Mouse (Mus musculus) left cerebral cortex, postnatal 14 days (tissue): Measurements from ENCODE around the gene Kdm1a. TPM values are rescaled to one million over a fixed set of nuclear protein-coding genes. Genes with fewer than 3 reads are reported as not detected.

Experiments
- DNase-seq, 2 experiments: peaks; one replicate each; pipeline ENCODE4 v3.0.0; 2021 to 2022; ENCODE audit warnings: low spot score in 2 of 2, mixed read lengths in 1 of 2
- intact Hi-C: fragments of 180-260 bp; cut with DNase I; formaldehyde crosslinking; loops from one replicate; pipeline ENCODE4 v1.15.1; 2025
- total RNA-seq, 2 experiments: library from RNA; stranded (reverse); gene quantifications; 2 replicates each; pipeline ENCODE4 v1.2.3; 2021

Gene Kdm1a
- total RNA-seq, 2 experiments from 2014 or later, result 104 to 105 TPM

DNA sequence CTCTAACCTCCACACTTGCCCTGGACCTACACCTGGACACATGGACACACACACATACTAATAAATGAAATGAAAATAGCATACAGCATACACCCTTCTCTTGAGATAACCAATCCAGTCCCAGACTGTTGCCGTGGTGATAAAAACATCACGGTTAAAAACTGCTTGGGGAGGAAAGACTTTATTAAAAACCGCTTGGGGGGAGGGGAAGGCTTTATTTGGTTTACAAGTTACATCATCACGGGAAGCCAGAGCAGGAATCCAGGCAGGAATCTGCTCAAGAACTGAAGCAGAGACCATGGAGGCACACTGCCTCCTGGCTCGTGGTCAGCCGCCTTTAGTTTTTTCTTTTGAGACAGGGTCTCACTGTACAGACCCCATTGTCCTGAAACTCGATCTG is 11.1 kb upstream of the Kdm1a start:
- intact Hi-C loops, result no loop called here
- DNase-seq, result peak; percentile 29 to 54

DNA sequence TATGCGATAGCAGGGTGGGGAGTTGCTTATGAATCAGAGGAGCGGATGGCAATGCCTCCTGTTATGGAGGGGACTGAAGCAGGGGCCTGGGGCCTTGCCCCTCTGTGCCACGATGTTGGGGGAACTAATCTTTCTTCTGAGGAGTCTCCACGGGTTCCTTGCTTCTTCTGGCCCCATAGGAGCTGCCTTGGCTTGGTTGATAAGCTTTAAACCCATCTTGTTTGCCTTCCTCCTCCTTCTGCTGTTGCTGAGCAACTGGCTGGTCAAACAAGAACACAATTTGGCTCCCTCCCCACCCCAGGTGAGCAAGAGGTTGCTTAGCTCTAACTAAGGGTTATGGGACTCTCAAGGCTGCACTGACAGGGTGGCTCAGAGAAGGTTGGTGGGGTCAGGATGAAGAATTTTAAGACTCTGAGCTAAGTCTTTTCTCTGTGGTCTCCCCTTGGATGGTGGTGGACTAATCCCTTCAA is 7.9 kb upstream of the Kdm1a start, which contains the start of gene Tex46:
Tex46 (plus strand) TSS at position 51 of the 470 bp plus-strand sequence.
- no peak for DNase-seq
- intact Hi-C loops, result no loop called here

DNA sequence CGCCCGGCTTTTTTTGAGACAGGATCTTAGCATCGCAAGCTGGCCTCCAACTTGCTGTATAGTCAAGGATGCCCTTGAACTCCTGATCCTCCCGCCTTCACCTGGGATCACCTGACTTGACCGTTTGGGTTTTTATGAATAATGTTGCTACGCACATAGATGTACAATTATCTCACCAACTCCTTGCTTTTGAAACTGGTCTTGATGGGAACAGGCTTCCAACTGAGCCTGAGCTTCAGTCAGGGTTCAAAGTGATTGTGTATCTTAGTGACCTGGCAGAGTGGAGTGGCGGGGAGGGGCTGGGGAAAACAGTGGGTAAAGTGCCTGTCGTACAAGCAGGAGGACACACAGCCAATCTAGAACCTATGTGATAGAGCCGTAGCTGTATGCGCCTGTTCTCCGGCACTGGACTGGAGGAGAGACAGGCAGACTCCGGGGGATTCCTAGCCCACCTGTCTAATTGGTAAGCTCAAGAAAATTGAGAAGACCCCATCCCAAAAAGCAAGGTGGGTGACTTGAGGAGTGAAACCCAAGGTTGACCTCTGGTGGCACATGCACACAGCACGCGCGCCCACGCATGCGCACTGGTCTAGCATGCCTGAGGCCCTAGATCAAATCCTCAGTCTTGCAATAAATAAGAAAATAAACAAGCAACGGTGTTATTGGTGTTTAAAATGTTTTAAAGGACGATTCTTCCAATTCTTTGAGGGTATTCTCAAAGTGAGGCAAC is 3.4 kb upstream of the Kdm1a start:
- intact Hi-C loops, result no loop called here
- no peak for DNase-seq

DNA sequence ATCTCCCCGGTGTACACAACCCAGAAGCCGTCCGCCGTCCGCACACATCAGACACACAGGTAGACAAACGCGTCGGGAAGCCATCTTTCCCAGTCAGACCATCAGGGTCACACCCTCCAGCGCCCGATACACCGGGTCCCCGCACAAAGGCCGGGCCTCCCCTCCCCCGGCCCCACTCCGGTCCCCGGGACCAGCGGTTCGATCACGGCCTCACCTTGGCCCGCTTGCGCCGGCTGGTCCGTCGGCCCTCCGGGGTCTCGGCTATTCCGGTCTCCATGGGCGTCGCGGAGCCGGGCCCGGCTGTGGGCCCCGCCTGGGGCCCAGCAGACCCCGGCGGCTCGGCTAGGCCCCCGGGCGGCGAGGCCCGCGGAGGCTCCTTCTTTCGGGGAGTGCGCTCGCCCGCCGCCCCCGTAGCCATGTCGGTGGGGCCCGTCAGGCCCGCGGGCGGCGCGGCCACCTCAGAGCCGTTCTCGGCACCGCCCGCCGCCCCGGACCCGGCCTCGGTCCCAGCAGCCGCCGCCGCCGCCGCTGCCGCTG is 437 bp downstream of the Kdm1a start:
- intact Hi-C loops, result no loop called here
- DNase-seq, result peak in 1 of 2 experiments; percentile 19

DNA sequence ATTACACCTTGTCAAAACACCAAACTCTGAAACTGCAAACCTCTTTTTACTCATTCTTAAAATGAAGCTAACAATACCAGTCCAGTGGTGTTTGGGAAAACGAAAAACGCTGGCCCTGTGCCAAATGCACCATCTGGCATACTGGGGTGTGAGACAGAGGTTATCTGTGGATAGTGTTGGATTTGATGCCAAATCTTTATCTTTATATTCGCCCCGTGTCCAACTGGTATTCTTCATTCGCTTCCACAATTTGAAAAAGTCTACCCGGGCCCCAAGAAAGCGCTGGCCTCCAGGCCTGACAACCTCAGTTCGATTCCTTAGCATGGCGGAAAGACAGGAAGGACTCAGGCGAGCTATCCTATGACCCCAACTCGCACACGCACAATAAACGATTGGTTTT is 1.0 kb downstream of the Kdm1a start:
- intact Hi-C loops, result no loop called here
- peak; percentile 39 to 66 for DNase-seq

DNA sequence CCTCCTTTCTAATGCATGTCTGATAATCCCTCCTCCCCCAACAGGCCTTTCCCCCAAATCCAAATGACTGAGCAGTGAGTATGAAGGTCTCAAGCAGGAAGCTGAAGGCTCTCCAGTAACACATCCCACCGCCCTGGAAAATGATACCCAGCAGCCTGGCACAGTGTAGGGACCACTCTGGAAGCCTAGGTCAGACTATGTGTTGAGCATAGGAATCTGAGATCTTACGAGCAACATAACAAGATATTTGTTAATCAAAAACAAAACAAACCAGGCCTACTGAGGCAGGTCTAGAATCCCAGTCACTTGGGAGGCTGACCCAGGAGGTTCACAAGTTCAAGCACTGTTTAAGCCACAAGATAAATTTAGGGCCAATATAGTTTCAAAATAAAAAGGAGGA is 2.0 kb downstream of the Kdm1a start:
- intact Hi-C loops, result no loop called here
- DNase-seq, result no peak

DNA sequence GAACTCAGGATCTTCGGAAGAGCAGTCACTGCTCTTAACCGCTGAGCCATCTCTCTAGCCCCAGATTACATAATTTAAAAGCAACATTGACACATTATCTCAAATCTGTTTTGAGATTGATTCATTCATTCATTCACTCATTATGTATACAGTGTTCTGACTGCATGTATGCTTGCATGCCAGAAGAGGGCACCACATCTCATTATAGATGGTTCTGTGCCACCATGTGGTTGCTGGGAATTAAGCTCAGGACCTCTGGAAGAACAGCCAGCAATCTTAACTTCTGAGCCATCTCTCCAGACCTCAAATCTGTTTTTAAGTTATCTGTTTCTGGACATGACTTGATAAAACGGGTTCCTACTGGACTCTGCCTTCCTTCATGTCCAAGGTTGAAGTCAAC is 2.7 kb downstream of the Kdm1a start:
- intact Hi-C loops, result no loop called here

DNA sequence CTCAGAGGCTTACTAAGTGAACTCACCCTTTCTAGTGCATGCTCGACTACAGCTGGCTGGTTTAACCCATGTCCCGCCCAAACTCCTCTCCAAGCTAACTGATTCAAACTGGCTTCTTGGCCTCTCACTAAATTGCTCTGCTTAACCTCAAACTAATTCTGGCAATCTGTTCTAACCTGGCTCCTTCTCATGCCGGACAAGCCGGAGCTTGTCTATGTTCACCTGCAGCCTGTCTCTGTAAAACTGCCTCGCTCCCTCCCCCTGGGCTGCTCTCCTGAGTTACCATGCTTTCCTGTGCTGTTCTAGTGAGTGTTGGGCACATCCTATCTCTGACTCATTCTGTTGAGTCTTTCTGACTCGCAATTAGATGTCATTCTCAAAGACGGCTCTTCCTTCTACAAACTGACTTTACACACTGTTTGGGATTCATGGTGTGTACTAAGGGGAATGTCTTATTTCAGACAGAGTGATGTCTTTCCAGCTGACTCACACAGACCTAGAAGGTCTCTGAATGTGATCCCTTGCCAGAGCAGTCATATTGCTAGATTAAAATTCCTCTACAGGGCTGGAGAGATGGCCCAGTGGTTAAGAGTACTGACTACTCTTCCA is 4.2 kb downstream of the Kdm1a start:
- intact Hi-C loops, result no loop called here
- DNase-seq, result no peak

More for the DNA sequence above, 2.7 kb downstream of the Kdm1a start:
- no peak for DNase-seq

DNA sequence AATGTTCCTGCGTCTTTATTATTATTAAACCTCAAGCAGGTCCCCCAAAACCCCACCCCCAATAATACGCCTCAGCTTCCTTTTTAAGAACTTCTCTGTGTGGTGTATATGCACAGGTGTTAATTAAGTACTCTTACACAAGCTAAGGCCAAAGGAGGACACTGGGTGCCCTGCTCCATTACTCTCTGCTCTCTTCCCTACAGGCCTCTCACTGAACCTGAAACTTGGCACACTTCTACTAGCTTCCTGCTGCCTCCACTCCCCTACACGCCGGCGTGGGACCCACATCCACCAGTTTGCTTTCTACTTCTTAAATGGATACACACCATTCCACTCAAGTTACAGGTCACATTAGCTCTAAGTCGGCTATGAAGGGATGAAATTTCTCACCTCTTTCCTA is 7.3 kb downstream of the Kdm1a start:
- intact Hi-C loops, result no loop called here
- DNase-seq, result no peak

DNA sequence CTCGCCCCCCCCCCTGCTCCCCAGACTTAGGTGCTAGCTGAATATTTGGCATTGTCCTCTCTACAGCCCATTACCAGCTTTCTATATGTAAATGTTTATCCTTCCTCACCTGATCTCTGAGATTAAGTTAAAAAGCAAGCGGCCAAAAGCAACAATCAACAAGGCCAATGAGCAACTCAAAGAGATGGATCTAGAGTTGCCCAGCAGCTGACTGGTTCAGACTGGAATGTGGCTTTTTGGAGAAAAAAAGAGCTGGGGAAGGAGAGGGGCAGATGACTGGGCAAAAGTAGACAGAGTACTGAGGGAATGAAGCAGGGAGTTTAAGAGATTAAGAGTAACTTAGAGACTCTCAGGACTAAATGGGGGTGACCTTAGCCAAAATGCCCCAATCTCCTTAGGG is 8.5 kb downstream of the Kdm1a start:
- no peak for DNase-seq
- intact Hi-C loops, result no loop called here

DNA sequence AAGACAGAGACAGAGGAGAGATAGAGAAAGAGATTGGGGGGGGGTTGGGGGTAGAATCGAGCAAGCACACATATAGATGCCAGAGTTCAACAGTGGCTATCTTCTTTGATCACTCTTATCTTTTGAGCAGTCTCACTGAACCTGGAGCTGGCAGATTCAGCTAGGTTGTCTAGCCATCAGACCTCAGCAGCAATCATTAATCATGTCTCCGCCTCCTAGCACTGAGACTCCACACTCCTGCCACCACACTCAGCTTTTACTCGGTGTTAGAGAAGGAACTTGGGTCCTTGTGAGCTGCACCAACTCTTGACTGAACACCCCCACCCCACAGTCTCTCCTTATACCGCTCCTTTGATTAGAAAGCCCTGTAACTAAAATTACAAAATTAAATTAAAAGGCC is 10.4 kb downstream of the Kdm1a start:
- intact Hi-C loops, result no loop called here
- DNase-seq, result no peak

DNA sequence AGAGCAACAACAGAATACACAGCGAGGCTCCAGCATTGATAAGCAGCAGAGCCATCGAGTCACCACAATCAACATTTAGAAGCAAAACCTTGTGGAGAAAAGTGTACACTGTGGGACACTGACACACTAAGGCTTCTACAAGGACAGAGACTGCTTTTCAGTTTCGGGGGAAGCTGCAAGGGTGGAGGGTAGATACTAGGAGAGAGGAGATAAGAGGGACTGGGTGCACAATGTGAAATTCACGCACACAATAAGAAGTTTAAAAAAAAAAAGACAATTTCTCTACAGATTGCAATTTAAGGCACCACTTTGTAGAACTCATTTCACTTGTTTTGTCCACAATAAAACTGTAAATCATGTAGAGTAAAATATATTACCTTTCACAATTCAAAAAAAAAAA is 14.5 kb downstream of the Kdm1a start:
- intact Hi-C loops, result no loop called here
- DNase-seq, result no peak

DNA sequence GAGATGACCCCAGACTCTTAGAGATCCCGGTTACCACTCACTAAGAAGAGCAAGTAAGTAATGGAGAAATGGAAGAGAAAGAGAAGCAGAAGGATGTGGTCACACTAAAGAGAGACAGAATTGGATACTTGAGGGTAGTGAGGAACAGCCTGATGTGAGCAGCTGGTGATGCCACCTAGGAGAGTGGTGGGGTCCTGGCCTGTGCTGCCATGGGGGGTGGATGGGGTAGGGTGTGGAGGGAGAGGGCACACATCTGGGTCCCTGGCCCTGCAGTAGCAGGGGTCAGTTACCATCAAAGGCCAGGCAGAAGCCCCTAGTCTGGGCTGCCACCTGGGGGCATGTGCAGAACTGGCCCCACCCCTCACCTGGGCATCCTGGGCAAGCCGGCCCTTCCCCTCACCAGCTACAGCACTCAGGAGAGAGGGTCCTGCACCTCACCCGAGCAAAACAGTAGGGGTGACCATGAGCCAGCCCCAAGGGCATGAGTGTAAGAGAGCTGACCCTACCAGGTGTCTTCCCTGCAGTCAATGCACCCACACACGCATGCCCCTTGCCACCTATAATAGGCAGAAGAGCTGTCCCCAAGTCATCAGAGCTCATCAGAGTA is 15.2 kb downstream of the Kdm1a start:
- intact Hi-C loops, result no loop called here
- no peak for DNase-seq

DNA sequence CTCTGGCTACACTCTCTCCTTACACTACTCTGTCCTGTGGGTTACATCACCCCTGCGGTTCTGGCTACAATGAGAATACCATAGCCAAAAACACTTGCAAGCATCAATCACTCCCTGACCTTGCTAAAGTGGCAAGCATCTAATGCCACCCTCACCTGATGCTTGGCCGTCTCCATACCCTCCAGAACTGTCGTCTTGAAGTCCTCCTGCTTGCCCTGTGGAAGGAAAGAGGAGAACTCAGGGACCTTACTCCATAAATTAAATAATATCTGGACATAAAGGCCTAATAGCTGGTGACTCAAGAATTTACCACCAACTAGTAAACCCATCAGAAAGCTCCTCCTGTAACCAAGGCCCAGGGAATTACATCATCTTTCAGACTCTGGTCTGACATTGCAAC is 20.6 kb downstream of the Kdm1a start:
- no peak for DNase-seq
- intact Hi-C loops, result no loop called here

DNA sequence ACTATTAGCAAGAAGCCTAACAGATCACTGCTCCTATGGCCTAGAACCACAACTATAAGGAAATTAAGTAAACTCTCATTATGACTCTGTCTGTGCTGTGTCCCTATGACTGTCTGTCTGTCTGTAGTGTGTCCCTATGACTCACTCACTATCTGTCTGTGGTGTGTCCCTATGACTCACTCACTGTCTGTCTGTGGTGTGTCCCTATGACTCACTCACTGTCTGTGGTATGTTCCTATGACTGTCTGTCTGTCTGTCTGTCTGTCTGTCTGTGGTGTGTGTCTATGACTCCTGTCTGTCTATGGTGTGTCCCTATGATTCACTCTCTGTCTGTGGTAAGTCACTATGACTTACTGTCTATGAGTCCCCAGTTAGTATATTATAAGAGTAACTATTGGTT is 32.5 kb downstream of the Kdm1a start:
- no peak for DNase-seq
- intact Hi-C loops, result no loop called here

DNA sequence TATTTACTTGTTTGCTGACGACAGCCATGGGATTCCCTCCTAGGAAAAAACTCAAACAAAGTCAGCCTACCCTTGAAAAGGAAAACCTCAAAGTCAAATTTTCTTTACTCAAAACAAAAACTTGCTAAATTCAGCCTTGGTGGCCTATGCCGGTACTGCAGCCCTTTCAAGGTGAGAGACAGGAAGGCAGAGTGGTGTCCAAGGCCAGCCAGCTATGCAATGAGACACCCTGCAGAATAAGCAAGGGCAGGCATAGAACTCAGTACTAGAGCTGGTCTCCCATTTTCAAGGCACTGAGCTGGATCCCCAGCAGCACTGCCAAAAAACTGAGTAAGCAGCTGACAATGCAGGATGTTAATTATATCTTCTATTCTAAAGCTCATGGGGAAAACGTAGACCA is 33.9 kb downstream of the Kdm1a start:
- intact Hi-C loops, result no loop called here
- DNase-seq, result no peak

DNA sequence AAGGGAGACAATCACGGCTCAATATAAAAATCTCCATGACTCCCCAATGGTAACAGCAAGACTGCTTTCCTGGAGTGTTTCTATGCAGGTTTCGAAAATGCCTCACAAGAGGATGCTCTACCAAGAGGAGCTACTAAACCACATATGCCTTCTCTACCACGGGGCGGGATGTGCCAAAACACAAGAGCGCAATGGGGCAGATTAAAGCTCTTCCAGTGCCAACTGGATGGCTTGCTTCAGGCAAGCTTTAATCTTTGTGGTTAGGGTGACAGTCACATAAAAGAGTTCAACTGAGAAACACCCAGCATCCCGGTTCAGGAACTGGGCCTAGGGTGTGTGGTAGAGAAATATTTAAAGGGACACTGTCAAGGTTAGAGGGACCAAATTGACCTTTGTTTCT is 39.8 kb downstream of the Kdm1a start:
- DNase-seq, result no peak
- intact Hi-C loops, result no loop called here

DNA sequence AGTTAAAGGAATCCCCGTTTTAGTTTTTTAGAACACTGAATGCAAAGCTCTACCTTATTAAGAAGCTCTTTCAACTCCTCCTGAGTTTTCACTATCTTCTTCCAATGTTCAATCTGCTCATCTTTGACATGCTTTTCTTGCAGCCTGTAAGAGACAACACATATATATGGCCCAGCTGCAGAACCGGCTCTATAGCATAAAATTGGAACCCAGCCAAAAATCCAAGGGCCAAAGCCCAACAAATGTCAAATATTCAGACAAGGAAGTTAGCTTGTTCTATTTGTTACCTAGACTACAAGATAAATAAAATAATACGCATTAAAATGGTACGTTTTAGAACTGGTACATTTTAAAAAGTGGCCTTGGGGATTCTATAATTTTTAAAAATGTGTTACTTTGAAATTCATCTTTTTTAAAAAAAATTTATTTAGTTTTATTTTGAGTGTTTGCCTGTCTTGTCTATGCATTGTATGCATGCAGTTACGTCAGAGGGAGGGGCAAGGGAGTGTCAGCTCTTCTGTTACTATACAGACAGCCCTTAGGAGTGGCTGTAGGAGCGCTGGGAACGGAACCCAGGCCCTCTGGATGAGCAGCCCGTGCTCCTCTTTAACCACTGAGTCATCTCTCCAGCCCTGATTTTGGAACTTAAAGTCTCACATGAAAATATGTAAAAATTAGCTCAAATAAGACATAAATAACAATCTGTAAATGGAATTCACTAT is 42.1 kb downstream of the Kdm1a start:
- intact Hi-C loops, result no loop called here
- DNase-seq, result no peak

DNA sequence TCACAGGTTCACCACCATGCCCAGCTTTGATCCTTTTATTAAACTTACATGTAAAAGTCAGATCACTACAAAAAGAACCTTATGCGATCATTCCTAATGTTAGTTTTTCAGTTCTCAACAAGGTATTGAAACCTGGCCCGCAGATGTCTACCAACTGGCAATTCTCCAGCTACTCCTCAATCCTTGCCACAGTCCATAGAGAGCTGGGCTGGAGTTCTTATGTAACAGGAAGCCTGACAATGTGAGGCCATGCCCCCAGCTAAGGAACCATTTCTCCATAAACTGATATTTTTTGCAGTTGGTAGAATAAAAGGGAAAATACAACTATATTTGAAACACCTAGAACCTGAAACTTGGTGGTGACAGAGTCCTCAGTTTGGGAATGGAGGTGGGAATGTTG is 42.8 kb downstream of the Kdm1a start:
- intact Hi-C loops, result no loop called here
- DNase-seq, result no peak

DNA sequence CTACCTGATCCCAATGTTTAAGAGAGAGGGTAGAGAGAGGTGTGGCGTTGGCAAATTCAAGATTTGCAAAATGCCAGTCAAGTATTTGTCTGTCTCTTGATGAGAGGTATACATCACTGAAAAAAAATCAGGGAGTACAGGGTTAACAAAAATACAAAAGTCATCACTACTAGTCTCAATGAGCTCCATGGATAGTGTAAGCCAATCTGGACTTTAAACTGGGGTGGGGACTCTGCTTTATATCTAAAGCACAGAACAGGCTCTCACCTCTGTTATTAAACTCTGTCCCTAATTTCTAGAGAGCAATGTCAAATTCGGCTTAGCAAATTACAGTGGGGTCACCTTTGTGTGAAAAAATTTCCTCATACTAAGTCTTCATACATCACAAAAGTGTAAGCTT is 44.9 kb downstream of the Kdm1a start:
- intact Hi-C loops, result no loop called here
- no peak for DNase-seq
